Mouse (Mus musculus): ENCODE measurements at regions not wholly inside any gene's neighbourhood (a gene's known extent, or its start where the extent isn't known, plus 50 kb on each side); places are given as distances from the start of the nearest gene placed in this dataset.

- TF ChIP-seq CTCF (conservative IDR thresholded peaks at IDR 0.05; ENCODE audit: low read length) (no peak), NANOG (IDR thresholded peaks at IDR 0.05; ENCODE audit: borderline replicate concordance, low read length) (no peak), POU5F1 (IDR thresholded peaks at IDR 0.05; ENCODE audit: borderline replicate concordance, low read length) (no peak)
Observed at GRCm38 (mm10) chr15:11483916-11484315, 84.5 kb upstream of the Tars start.
